ENCODE assay signal across 24 mouse cellular contexts in genomic region chr6:127919491-127919890, GRCm38 (mm10). TPM values are rescaled to one million over a fixed set of nuclear protein-coding genes. Genes with fewer than 3 reads are reported as not detected.
DNase-seq lines count a peak whose midpoint lies in the region; ATAC-seq lines count a peak whose summit lies in the region.
"Had no signal": no experiment of that assay in that cellular context is flagged by ENCODE, and none has a peak within 500 bp of the region (broad histone marks: within the 10 kb centered on the region; RNA-seq: fewer than 3 reads in every experiment).

No protein-coding gene starts in this region.

- ATAC-seq in cerebellum, adult (ENCODE audit: insufficient number of reproducible peaks, low FRiP score, low TSS enrichment) = no peak
- ATAC-seq: activated CD4-positive, CD25-positive, alpha-beta regulatory T cell, adult 4 months; forebrain, embryonic 16.5 days; intestine, postnatal 0 days; Patski had no signal

- 0 out of 2 replicates have a peak, but pooled peaks cover 4% of the 10 kb centered on the region for H3K4me1 ChIP-seq in embryonic facial prominence, embryonic 10.5 days
- H3K4me1 ChIP-seq: forebrain, embryonic 12.5 days had no signal

- peaks cover 11% of the 10 kb centered on the region; the same call in 1 of the 2 replicates for H3K36me3 ChIP-seq in embryonic facial prominence, embryonic 10.5 days (replicated peaks)
- H3K36me3 ChIP-seq: heart, embryonic 12.5 days; hindbrain, embryonic 15.5 days had no signal

- H3K4me3 ChIP-seq in embryonic facial prominence, embryonic 10.5 days = no peak overlapping the region
- H3K4me3 ChIP-seq: embryonic facial prominence, embryonic 12.5 days; forebrain, embryonic 12.5 days; heart, adult 2 months; heart, embryonic 12.5 days; hindbrain, embryonic 15.5 days had no signal

- WGBS in embryonic facial prominence, embryonic 10.5 days = 87% methylated on average over 6 of the region's 6 CpGs

- no peak overlapping the region; the same call in 1 of the 2 replicates for H3K27ac ChIP-seq in embryonic facial prominence, embryonic 10.5 days (replicated peaks)
- H3K27ac ChIP-seq: embryonic facial prominence, embryonic 12.5 days; forebrain, embryonic 12.5 days; heart, adult 2 months; hindbrain, embryonic 15.5 days had no signal

- H3K27me3 ChIP-seq in embryonic facial prominence, embryonic 10.5 days (replicated peaks; ENCODE audit: low read depth, poor library complexity, severe bottlenecking) = peaks cover 24% of the 10 kb centered on the region
- H3K27me3 ChIP-seq: embryonic facial prominence, embryonic 12.5 days; forebrain, embryonic 12.5 days; hindbrain, embryonic 15.5 days had no signal

- H3K9me3 ChIP-seq in embryonic facial prominence, embryonic 10.5 days = no peaks in the 10 kb centered on the region; the same call in 1 of the 2 replicates
- H3K9me3 ChIP-seq: heart, embryonic 12.5 days; hindbrain, embryonic 15.5 days had no signal

- peak; percentile 56 for DNase-seq in 3134 (ENCODE audit: extremely low read depth, insufficient read length, low spot score)
- peak; percentile 85 for DNase-seq in 416B (ENCODE audit: low read depth)
- DNase-seq in adrenal gland, adult 8-10 months = peak; percentile 76
- DNase-seq in adrenal gland, postnatal 36 days = peak; percentile 70 to 74
- no peak for DNase-seq in embryonic facial prominence, embryonic 10.5 days (ENCODE audit: low spot score)
- no peak for DNase-seq in gastrocnemius, postnatal 25 days
- DNase-seq: cerebellum, adult 8-10 months; cerebellum, postnatal 14 days; embryo, embryonic 11 days; gastrocnemius, postnatal 10 days; heart, adult 2 months; heart, postnatal 36 days; kidney, adult 8-10 months had no signal

RNA-seq across cellular contexts. Expression of gene Tspan11, which starts 32.1 kb away (rescaled TPM):
- total RNA-seq in adrenal gland, adult 8-10 months (2022) = 10 to 100 TPM in 2 of 4 experiments, 1 to 10 TPM in 2; 7.3 to 21.2 (median 12.3) TPM
- total RNA-seq in adrenal gland, postnatal 36 days (2021) = 10 to 100 TPM in 1 of 2 experiments, 1 to 10 TPM in 1; 5.2 to 25.9 TPM
- 3.9 and 6.9 TPM in 2 replicates for polyA plus RNA-seq in embryonic facial prominence, embryonic 10.5 days (2016; fragmentation: Nextera tagmentation; extraction: Ambion mirVana)
- total RNA-seq in gastrocnemius, postnatal 25 days (2021) = 1 to 10 TPM; 2.3 to 3.3 TPM
- total RNA-seq: common myeloid progenitor, adult 5-6 weeks; MEL had no signal
- polyA plus RNA-seq: activated CD4-positive, CD25-positive, alpha-beta regulatory T cell, adult 4 months; Patski had no signal

Comparison
In these comparisons a context has a peak if more than half of its experiments do, and no peak if none do; other contexts are left out.
1. DNase-seq: peak in 3134 (single experiment), 416B (single experiment), adrenal gland, adult 8-10 months (single experiment) and adrenal gland, postnatal 36 days (2 of 2); none in embryonic facial prominence, embryonic 10.5 days (single experiment) and gastrocnemius, postnatal 25 days (single experiment).